Mouse (Mus musculus) WW6 (cell line): ENCODE data around the gene Rpl29.

ENCODE experiments used
- DNase-seq: peaks from one replicate; pipeline ENCODE4 v3.0.0-alpha.2; 2013; ENCODE audit warnings: low read depth, low spot score

Gene Rpl29

DNA sequence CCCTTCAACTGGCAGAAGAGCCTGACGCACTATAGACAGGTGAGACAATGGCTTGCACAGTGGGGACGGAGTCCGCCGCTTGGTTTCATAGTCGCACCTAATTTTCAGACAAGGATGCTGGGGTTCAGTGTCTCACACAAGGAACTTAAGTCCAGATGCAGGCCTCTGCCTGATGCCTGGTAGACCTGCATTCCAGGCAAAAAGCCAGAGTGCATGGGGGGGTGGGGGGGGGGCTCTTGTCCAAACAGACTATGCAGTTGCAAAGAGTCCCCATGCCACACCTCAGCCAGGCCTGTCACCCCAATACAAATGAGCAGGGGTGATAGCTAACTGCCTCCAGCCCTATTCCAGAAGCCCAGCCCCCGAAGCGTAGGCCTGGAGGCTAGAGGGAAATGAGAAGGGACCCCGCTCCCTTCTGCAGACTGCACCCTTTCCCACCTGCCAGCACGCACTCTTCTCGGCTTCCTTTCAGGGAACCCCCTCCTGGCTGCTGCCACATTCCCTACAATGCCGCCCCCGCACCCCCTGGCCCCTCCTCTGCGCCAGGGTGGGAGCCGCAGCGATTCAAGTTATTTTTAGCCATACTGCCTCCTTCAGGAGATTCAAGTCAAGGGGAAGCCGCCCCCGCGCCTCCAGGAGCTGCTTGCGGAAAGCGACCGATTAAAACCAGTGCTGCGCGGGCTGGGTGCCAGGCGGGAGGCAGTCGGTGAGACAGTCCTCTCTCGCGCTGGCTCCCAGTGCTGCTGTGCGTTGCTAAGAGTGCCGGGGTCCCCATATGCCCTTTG, 11.2 kb upstream of the Rpl29 start:
- DNase-seq: no peak

- DNase-seq: no peak
Observed at GRCm38 (mm10) chr9:106420608-106421007, 8.6 kb upstream of the Rpl29 start.

- DNase-seq: no peak
Observed at GRCm38 (mm10) chr9:106421033-106421864, 8.0 kb upstream of the Rpl29 start.

DNA sequence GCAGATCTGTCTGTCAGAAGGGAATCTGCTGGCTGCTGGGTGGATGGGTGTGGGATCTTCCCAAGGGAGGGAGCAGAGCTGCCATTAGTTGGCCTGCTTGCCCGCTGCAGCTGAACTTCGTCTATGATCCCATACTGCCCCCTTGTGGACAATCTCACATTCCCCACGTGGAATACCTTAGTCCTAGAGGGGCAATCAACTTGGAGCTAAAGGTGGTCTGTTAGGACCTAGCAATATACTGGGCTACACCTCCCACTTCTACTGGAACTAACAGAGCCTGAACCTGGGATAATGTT, 7.4 kb upstream of the Rpl29 start:
- DNase-seq: peak; percentile 73

DNA sequence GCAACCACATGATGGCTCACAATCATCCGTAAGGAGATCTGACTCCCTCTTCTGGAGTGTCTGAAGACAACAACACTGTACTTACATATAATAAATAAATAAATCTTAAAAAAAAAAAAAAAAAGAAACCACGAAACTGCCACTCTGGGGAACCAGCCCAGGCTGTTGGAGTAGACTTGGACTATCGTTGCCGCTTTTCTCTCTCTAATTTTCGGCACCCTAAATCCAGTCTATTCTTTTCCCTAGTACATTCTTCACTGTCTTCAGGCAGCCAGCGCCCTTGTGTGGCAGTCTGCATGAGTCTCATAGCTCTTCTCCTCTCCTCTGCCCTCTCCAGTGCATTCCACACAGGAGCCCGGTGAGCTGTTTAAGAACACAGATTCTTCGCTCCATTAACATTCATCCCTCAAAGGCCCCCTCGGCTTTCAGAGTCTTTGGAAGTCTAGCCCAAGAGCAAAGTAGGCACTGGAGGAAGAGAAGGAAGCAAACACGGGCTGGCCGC, 484 bp upstream of the Rpl29 start:
- no peak for DNase-seq

DNA sequence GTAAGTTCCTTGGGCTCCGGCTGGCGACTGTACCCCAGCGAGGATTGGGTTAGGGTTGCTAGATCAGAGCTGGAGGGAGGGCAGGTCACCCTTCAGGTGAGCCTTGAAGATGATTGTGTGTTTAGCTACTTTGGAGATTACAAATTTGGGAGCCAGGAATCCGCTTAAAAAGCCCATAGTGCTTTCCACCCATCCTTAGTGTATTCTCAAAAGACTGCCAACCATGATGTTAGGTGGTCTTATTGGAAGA, 686 bp downstream of the Rpl29 start:
- no peak for DNase-seq

DNA sequence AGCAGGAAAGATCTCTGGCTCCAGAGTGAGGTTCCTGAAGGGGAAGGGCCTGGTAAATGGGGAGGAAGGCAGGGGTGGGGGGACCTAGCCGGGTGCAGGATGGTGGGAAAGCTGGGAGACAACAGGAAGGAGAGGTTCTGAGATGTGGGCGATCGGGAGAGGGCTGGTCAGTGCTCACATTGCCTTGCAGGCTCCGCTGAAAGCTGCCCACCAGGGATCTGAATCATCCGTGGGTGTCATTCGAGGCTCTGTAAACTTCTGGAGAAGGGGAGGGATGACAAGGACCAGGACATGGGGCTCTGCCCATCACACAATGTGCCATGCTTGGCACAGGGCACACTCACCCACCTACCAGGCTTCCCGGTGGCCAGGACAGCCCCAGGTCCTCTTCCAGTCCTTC, 4.1 kb downstream of the Rpl29 start:
- no peak for DNase-seq

- DNase-seq: no peak
Observed at GRCm38 (mm10) chr9:106436566-106436965, 7.3 kb downstream of the Rpl29 start.

DNA sequence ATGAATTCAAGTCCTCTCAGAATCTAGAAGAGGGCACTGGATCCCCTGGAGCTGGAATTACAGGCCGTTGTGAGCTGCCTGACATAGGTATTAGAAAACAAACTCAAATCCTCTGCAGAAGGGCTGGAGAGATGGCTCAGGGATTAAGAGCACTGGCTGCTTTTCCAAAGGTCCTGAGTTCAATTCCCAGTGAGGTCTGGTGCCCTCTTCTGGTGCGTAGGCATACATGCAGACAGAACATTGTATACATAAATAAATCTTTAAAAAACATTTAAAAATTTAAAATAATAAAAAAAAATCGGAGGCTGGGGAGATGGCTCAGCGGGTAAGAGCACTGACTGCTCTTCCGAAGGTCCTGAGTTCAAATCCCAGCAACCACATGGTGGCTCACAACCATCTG, 13.4 kb downstream of the Rpl29 start:
- no peak for DNase-seq

DNA sequence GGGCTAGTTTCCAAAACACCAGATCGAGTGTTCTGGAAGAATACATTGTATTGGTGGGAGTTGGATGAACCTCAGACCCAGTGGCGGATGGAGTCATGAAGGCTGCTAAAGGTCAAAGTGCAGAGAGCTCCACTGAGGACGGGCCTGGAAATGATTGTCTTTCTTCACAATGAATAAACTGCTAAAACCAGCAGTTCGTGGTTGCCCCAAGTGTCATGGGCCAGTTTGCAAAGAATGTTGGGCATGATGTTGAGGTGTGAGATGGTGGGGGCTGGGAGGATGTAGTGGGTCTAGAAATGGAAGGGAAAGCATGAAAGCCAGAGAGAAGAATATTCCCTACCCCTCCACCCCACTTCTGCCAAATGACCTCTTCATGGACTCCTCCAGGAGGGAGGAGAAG, 15.6 kb downstream of the Rpl29 start:
- DNase-seq: no peak

DNA sequence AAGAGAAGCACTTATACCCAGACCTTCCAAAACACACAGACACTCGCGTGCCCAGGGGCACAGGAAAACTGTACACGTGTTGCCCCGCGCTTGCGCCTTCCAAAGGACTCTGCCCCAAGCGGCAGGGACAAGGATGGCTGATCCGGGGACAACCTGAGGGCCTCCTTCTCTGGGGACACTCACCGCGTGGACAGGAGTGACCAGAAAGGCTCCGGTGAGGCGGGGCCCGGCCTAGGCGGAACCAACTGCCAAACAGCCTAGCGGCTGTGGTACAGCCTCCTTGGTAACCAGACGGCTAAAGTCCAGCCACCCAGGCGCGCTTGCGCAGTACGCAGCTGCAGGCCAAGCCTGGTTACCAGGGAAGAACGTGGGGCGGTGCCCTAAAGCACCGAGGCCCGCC, 18.1 kb downstream of the Rpl29 start, which contains the start of the genes Abhd14b and Abhd14a:
TSS of gene Abhd14b (plus strand) at position 112 of the 400 bp plus-strand sequence.
TSS of gene Abhd14a (minus strand) at position 331 of the 400 bp plus-strand sequence.
- peak; percentile 69 for DNase-seq

GRCm38 (mm10) chr9:106447951-106448350, 18.7 kb downstream of the Rpl29 start:
- DNase-seq: no peak

DNA sequence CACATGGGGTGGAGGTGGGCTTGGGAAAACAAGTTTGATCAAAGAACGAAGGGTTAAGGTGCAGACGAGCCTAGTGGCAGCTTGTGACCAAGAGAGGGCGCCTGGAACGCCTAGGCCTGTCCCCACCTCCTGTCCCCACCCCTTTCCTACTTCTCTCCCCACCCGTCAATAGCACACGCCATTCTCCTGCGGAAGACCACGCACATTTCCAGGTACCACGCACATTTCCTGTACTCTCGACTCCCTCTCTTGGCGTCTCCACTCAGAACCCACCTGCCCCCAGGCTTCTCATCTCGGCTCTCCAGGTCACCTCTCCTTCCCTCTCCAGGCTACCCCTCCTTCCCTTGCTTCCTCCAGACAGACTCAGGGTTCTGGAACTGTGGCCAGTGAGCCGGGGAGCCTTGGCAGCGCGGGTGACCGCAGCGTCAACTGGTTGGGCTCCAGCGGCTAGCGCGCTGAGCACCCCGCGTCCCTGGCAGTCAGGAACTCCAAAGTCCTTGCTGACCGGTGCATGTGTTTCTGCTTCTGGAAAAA, 19.3 kb downstream of the Rpl29 start:
- DNase-seq: no peak

GRCm38 (mm10) chr9:106449947-106450346, 20.7 kb downstream of the Rpl29 start:
- DNase-seq: no peak

DNA sequence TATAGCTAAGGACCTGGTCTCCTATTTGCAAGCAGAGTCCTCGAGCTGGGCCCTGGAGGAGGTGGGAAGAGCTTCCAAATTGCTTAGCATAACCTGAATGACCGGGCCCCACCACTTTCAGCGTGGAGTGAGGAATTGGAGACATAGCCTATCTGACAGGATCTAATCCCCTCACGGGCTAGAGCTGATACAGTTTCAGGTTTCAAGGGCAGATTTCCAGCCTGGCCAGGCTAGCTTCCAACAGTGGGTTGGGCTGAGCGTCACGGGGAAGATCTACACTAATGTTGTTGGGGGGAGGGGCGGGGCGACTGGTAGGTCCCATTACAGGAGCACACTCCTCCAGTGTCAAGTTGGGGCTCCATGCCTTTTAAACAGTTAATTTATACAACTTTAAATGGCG, 21.4 kb downstream of the Rpl29 start:
- no peak for DNase-seq

GRCm38 (mm10) chr9:106451298-106451697, 22.0 kb downstream of the Rpl29 start:
- DNase-seq: no peak

GRCm38 (mm10) chr9:106451899-106452298, 22.6 kb downstream of the Rpl29 start:
- no peak for DNase-seq

GRCm38 (mm10) chr9:106452351-106452750, 23.1 kb downstream of the Rpl29 start:
- DNase-seq: no peak

- DNase-seq: no peak
Observed at GRCm38 (mm10) chr9:106452821-106453220, 23.6 kb downstream of the Rpl29 start.

GRCm38 (mm10) chr9:106453271-106454070, 24.2 kb downstream of the Rpl29 start, which contains the start of gene Pcbp4:
Gene Pcbp4 (plus strand): TSS chr9:106453291.
- no peak for DNase-seq

GRCm38 (mm10) chr9:106454071-106454761, 25.0 kb downstream of the Rpl29 start:
- no peak for DNase-seq
